Mouse (Mus musculus) stomach, postnatal 0 days (tissue): Measurements from ENCODE around the gene Pla2g3.

Experiments used
- CTCF ChIP-seq: IDR thresholded peaks from 2 replicates; pipeline ENCODE4 v1.5.1; 2016; ENCODE audit warnings: antibody characterized with exemption, low read depth, mild to moderate bottlenecking, moderate library complexity
- EP300 ChIP-seq: optimal IDR thresholded peaks from 2 replicates; pipeline ENCODE3; 2016; ENCODE audit warnings: antibody characterized with exemption

DNA sequence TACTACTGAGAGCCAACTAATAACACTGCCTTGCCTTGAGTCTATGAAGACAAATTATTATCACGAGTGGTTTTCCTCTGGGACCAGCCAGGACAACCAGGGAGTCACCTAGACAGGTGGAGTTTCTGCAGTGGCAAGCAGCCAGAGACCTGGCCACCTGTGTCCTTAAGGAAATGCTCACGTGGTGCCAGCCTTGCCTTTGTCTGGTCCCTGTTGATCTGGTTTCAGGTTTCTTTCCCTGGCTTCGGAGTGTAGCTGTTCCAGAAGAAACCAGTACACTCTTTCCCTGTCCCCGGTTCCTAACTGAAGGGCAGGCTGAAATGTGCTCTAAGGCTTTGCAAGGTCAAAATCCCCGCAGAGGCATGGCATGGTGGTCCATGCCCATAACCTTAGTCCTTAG is 8.7 kb downstream of the Pla2g3 start:
- no peak for TF ChIP-seq CTCF
- no peak for TF ChIP-seq EP300
